Mouse (Mus musculus): Measurements from ENCODE around the gene Mcm8. TPM values are rescaled to one million over a fixed set of nuclear protein-coding genes. Genes with fewer than 3 reads are reported as not detected.

The Mcm8 gene
- polyA plus RNA-seq, 1 experiment from 2014 or later = 12.5 TPM

DNA sequence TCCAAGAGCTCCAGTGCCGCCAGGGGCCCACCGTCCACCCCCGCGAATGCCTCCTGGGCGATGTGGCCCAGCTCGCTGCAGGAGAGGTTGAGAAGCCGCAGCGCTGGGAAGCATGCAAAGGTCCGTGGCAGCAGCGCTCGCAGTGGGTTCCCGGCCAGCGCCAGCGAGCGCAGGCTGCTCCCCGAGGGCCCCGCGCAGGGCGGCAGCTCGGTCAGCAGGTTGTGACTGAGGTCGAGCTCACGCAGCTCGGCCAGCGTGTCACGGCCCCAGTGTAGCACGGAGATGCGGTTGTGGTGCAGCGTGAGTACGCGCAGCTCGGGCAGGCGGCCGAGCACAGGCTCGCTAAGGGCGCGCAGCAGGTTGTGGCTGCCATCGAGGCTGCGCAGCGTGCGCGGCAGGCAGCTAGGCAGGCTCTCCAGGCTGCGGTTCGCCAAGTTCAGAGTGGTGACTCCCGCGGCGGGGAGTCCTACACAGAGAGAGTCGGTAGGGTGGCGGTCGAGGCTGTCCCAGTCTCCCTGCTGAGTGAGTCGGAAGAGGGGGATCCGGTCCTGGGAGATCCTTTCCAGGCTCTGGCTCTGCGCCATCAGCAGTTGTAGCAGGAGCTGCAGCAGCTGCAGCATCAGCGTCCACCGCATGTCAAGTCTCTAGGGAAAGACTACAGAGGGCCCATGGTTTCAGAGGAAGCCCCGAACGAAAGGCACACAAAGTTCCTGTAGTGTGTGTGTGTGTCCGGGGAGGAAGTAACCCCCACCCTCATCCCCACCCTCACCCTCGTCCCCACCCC lies 63.5 kb downstream of the Mcm8 start:
- Histone ChIP-seq H3K9ac (peak overlapping the region; percentile 22; the same call in 1 of the 2 replicates), H3K27ac (no peak overlapping the region), H3K9me3 (no peaks in the 10 kb centered on the region), H3K27me3 (replicated peaks) (peaks cover 45% of the 10 kb centered on the region), H3K4me2 (replicated peaks) (peak overlapping the region; percentile 97), H3K36me3 (no peaks in the 10 kb centered on the region), H3K4me1 (peaks cover 22% of the 10 kb centered on the region), H3K4me3 (peak overlapping the region; percentile 51)
- ATAC-seq (ENCODE audit: low FRiP score, low read depth) = peak; percentile 75
- WGBS = under 1% methylated on average over 58 of the region's 58 CpGs

DNA sequence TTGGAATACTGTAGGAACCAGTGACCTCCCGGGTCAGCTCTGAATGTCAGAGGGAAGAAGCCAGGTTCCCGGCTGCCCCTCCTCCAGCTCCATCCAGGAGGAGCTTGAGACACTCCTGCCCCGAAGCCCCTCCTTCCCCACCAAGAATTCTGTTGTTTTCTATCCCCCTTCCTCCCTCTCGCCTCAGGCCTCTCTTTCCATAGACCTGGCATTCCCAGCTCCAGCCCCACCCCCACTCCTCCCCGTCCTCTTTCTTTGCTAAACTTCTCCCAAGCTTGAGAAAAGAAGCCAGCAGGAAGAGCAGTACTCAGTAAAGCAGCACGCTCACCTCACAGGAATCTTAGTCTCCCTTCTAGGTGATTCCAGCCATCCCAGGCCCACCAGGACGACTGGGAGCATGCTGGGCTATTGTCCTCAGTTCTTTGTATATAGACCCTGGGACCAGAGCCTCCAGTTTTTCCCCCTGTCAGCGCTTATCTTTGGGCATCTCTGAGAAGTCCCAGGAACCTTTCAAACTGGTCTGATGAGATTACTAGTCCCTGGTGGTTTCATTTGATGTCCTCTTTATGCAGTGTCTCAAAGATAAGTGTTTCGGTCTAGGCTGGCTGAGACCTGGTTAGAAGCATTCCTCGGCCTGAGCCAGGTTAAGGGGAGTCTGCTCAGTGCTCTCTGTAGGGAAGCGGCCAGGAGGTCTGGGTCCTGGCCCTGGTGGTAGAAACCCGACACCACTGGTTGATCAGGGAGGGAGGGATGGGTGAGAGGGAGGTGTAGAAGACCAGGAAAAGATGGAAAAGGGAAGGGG lies 65.1 kb downstream of the Mcm8 start, which contains the start of gene Lrrn4:
Gene Lrrn4, minus strand, starts transcription at position 48 of the 802 bp plus-strand sequence.
- peak within 1 kb of the TSS; percentile 97 for H3K4me2 ChIP-seq (replicated peaks)
- no peak within 1 kb of the TSS for H3K27ac ChIP-seq
- no peak for ATAC-seq (ENCODE audit: low FRiP score, low read depth)
- peak within 1 kb of the TSS; percentile 51 for H3K4me3 ChIP-seq
- H3K36me3 ChIP-seq = no peaks in the 10 kb centered on the region
- no peak within 1 kb of the TSS for H3K9ac ChIP-seq
- WGBS = 7% methylated on average over 12 of the region's 12 CpGs
- H3K27me3 ChIP-seq (replicated peaks) = peaks cover 41% of the 10 kb centered on the region
- H3K4me1 ChIP-seq = peaks cover 22% of the 10 kb centered on the region
- H3K9me3 ChIP-seq = no peaks in the 10 kb centered on the region

DNA sequence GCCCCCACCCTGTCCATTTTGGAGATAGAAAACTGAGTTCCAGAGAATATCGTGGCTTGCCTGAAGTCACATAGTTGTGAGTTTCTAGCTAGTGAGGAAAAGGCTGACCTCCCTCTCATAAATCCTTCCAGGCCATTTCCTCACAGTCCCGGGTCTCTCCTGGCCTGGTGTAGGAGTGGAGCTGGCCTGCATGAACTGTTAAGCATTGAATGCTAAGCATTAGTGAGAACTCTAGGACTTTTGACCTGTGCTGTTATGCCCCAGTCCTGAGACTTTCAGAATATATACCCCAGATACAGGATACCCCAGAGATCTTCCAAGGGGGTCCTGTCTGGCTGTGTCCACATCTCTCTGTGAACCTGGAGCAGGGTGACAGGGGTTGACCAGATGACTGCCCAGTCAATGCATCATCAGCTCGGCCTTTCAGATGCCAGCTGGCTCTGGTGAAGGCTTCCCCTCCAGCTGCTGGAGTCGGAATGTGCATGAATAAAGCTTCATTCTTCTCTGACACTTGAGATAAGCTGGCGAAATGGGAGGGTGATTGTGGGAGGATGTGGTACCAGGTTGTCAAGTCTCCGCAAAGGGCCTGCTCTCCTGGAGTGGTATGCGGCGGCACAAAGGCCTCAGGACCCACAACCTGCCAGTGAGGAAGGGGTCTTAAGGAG lies 68.5 kb downstream of the Mcm8 start:
- Histone ChIP-seq H3K4me1 (peaks cover 13% of the 10 kb centered on the region), H3K27ac (no peak overlapping the region), H3K36me3 (no peaks in the 10 kb centered on the region), H3K9ac (no peak overlapping the region), H3K27me3 (replicated peaks) (peaks cover 23% of the 10 kb centered on the region), H3K9me3 (no peaks in the 10 kb centered on the region), H3K4me2 (replicated peaks) (no peak overlapping the region), H3K4me3 (no peak overlapping the region)
- 81% methylated on average over 8 of the region's 8 CpGs for WGBS
- no peak for ATAC-seq (ENCODE audit: low FRiP score, low read depth)

DNA sequence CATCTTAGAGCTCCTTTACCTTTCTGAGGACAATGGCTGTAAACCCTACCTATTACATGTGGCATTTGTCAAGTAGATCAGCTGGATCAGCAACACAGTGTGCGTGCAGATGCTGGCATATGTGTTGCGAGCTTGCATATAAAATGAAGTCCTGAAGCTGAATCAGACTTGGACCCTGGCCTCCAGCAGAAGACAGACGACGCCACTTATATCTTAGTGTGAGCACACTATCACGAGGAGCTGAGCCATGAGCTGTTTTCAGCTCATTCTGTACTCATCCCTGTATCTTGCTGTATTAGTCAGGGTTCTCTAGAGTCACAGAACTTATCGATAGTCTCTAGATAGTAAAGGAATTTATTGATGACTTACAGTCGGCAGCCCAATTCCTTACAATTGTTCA lies 69.4 kb downstream of the Mcm8 start:
- Histone ChIP-seq H3K9ac (no peak overlapping the region), H3K27ac (no peak overlapping the region), H3K4me2 (replicated peaks) (no peak overlapping the region), H3K4me3 (no peak overlapping the region), H3K36me3 (no peaks in the 10 kb centered on the region), H3K9me3 (no peaks in the 10 kb centered on the region), H3K27me3 (replicated peaks) (peaks cover 14% of the 10 kb centered on the region; the same call in 1 of the 2 replicates), H3K4me1 (0 out of 2 replicates have a peak, but pooled peaks cover 6% of the 10 kb centered on the region)
- ATAC-seq (ENCODE audit: low FRiP score, low read depth) = no peak
- 90% methylated on average over 7 of the region's 7 CpGs for WGBS

Other genes with a start within 250 kb of the Mcm8 start
- gene Gpcpd1, start 228.4 kb upstream of the Mcm8 start, polyA plus RNA-seq (2016; fragmentation: Nextera tagmentation; extraction: Ambion mirVana) = 74.9 and 76.6 TPM in 2 replicates
- 20.4 and 21.4 TPM in 2 replicates for gene Shld1, start 129.2 kb upstream of the Mcm8 start, polyA plus RNA-seq (2016; fragmentation: Nextera tagmentation; extraction: Ambion mirVana)
- gene Chgb, start 34.9 kb upstream of the Mcm8 start, polyA plus RNA-seq (2016; fragmentation: Nextera tagmentation; extraction: Ambion mirVana) = 32.9 and 37.9 TPM in 2 replicates
- gene Trmt6, start 86 bp upstream of the Mcm8 start, polyA plus RNA-seq (2016; fragmentation: Nextera tagmentation; extraction: Ambion mirVana) = 28.5 and 30.6 TPM in 2 replicates
- 25.8 and 28.0 TPM in 2 replicates for gene Crls1, start 30.5 kb downstream of the Mcm8 start, polyA plus RNA-seq (2016; fragmentation: Nextera tagmentation; extraction: Ambion mirVana)
- 0.05 TPM in 2 replicates for gene Lrrn4, start 64.8 kb downstream of the Mcm8 start, polyA plus RNA-seq (2016; fragmentation: Nextera tagmentation; extraction: Ambion mirVana)
- 1.8 and 2.2 TPM in 2 replicates for gene Fermt1, start 129.8 kb downstream of the Mcm8 start, polyA plus RNA-seq (2016; fragmentation: Nextera tagmentation; extraction: Ambion mirVana)

All from neural tube, embryonic 12.5 days (tissue).